ENCODE assay signal across 8 mouse cellular contexts in genomic region chr8:13676701-13677412, GRCm38 (mm10). TPM values are rescaled to one million over a fixed set of nuclear protein-coding genes. Genes with fewer than 3 reads are reported as not detected.
DNase-seq lines count a peak whose midpoint lies in the region; ATAC-seq lines count a peak whose summit lies in the region.

No protein-coding gene starts in this region.

- peak; percentile 80 for DNase-seq in ZHBTc4 (ENCODE audit: low read depth, low spot score)
- peak; percentile 83 to 84 for DNase-seq in cerebellum, postnatal 14 days
- peak; percentile 55 to 56 for DNase-seq in frontal cortex, postnatal 25 days (ENCODE audit: low spot score in 2 of 2)
- DNase-seq in left cerebral cortex, postnatal 10 days (ENCODE audit: extremely low spot score in 1 of 2, low spot score in 2 of 2), result peak; percentile 78 to 84
- DNase-seq in right cerebral cortex, postnatal 10 days (ENCODE audit: low spot score in 2 of 2), result peak; percentile 83 to 86
- peak; percentile 60 for DNase-seq in urinary bladder, postnatal 25 days (ENCODE audit: low spot score)

- intact Hi-C loops in left cerebral cortex, postnatal 10 days (cut with DNase I), result loop anchor here (5.0 kb wide), 2 partner anchors 75 to 125 kb away; no protein-coding TSS in a partner anchor

- peak; percentile 12 for ATAC-seq in inflammation-experienced regulatory T-cells, adult 6 months
- peak; percentile 20 for ATAC-seq in megakaryocyte progenitor cell, adult 5-6 weeks (replicated peaks; ENCODE audit: poor library complexity)

RNA-seq across cellular contexts. Expression of gene Rasa3, which starts 0.5 kb away (rescaled TPM):
- 100 to 1,000 TPM in 1 of 3 experiments, 10 to 100 TPM in 2; 96.4 to 121 (median 96.5) TPM for polyA plus RNA-seq in inflammation-experienced regulatory T-cells, adult 6 months (2017; shearing (Covaris generic))
- 10 to 100 TPM; 55.6 to 56.9 TPM for total RNA-seq in left cerebral cortex, postnatal 10 days (2021)
- 24.1 and 36.8 TPM in 2 replicates for total RNA-seq in megakaryocyte progenitor cell, adult 5-6 weeks (2015)
- total RNA-seq in megakaryocyte progenitor cell, adult 5-6 weeks (2017), result 49.3 and 51.3 TPM in 2 replicates

RNA-seq across cellular contexts. Expression of gene Cfap97d2, which starts 28.8 kb away (rescaled TPM):
- not detected for polyA plus RNA-seq in inflammation-experienced regulatory T-cells, adult 6 months (2017; shearing (Covaris generic))
- total RNA-seq in left cerebral cortex, postnatal 10 days (2021), result 1 to 10 TPM in 1 of 2 experiments, under 1 TPM in 1; 0.75 to 1.5 TPM
- total RNA-seq in megakaryocyte progenitor cell, adult 5-6 weeks (2015), result not detected in 2 replicates
- not detected in 2 replicates for total RNA-seq in megakaryocyte progenitor cell, adult 5-6 weeks (2017)

Comparison
In these comparisons a context has a peak if more than half of its experiments do, and no peak if none do; other contexts are left out.
1. Peak in every context shown above with its lines: DNase-seq and ATAC-seq.